Mouse (Mus musculus) cerebellum, adult 11 months (tissue): ENCODE results near the gene Etv4.

Experiments
- DNase-seq: peaks from one replicate; pipeline ENCODE4 v3.0.0; 2022

The Etv4 gene

GRCm38 (mm10) chr11:101785143-101785851 is at the start of gene Etv4:
Gene Etv4 (minus strand): TSS chr11:101785371.
- peak; percentile 78 for DNase-seq

GRCm38 (mm10) chr11:101832001-101832400 is 46.8 kb upstream of the Etv4 start:
- DNase-seq, result no peak

DNA sequence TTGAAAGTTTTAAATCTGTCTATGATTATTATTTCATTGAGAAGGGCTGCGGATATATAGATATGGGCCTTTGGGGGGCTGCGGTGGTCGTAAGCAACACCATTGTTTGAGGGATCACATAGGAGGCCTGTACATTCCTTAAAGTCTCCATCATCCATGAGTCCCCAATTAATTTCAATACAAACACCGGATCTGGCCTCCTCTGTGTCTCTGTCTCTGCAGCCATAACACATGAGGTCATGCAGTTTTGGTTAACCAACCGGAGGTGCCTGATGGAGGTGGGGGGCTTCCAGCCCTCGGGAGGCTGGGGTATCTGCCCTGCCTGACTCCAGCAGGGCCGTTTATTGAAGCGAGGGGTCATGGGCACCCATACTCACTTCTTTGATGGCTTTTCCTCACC is 45.4 kb upstream of the Etv4 start:
- no peak for DNase-seq

- DNase-seq, result no peak
Measured at GRCm38 (mm10) chr11:101830112-101830511, 44.9 kb upstream of the Etv4 start.

GRCm38 (mm10) chr11:101828718-101829117 is 43.5 kb upstream of the Etv4 start:
- DNase-seq, result no peak

- DNase-seq, result no peak
Measured at GRCm38 (mm10) chr11:101823210-101823609, 38.0 kb upstream of the Etv4 start.

DNA sequence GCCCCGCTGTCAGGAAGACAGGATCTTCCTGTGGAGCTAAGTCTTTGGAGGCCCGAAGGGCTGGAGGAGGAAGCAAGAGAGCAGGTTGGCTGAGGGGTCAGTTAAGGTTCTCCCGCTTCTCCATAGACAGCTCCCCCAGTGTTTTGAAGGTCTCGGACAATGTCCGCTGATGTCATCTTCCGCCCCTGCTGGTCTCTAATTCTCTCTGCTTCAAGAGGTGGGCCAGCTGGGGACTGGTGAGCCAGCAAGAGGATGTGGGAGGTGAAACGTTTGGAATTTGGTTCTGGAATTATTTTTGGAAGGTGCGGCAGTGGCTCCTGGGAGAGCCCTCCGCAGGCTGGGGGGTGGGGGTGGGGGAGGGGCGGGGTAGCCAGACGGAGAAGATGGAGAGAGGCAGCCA is 35.7 kb upstream of the Etv4 start:
- no peak for DNase-seq

DNA sequence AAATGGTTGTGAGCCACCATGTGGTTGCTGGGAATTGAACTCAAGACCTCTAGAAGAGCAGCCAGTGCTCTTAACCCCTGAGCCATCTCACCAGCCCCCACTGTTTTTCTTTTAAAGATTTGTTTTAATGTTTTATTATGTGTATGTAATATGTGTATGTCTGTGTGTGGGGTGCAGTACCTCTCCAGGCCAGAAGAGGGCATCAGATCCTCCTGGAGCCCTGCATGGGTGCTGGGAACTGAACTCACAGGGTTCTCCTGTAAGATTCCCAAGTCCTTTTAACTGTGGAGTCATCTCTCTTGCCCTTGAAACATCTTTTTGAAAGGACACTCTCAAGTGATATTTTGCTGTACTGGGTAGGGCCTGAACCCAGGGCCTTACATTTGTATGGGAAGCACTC is 34.7 kb upstream of the Etv4 start:
- DNase-seq, result no peak

GRCm38 (mm10) chr11:101815103-101816085 is 30.2 kb upstream of the Etv4 start:
- no peak for DNase-seq

GRCm38 (mm10) chr11:101814375-101815102 is 29.4 kb upstream of the Etv4 start:
- peak; percentile 79 for DNase-seq

DNA sequence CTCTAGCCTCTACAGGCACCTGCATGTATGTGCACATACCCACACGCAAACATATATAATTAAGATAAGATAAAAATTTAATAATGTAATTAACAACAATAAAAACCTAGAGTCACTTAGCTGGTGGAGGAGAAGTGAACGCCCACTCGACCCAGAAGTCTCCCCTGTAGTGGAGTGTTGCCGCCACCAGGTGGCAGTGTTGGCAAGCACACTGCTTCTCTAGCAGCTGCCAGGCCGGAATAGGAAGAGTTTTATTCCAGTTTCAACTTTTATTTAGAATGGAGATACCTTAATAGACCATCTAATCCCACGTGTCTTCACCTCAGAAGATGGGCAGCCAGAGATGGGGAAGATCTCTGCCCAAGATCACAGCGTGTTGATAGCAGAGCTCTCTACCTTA is 28.1 kb upstream of the Etv4 start:
- peak; percentile 74 for DNase-seq

DNA sequence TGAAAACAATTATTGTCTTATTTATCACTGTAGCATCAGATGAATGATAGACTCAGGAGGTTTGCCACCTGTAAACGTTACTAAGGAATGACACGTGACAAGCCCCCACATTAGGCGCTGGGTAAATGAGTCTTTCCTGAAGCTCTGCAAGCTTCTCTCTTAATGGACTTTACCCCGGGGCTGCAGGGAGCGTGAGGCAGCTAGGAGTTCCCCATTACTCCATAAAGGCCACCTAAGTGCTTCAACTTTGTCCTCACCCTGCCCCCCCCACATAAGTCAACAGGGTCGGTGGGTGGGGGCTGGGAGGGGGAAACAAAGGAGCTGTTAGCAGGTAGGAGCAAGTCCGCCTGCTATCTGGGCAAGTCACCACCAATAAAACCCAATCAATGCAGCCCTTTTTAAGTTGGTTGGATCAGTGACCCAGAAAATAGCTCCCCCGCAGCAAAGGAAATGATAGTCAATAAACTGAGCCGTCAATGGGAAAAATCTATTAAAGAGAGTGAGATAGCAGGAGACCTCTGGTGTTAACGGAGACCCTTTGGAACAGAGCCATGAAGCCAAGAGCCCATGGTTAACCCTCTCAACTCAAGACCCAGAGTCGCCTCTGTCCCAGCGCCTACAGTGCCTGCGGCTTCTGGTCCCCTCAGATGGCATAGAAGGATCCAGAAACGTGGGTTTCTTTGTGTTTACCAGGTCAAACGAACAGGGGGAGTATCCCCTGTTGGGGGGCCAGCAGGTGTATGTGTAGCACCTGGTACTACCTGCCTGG is 24.1 kb upstream of the Etv4 start:
- DNase-seq, result no peak

GRCm38 (mm10) chr11:101807266-101807665 is 22.1 kb upstream of the Etv4 start:
- DNase-seq, result no peak

DNA sequence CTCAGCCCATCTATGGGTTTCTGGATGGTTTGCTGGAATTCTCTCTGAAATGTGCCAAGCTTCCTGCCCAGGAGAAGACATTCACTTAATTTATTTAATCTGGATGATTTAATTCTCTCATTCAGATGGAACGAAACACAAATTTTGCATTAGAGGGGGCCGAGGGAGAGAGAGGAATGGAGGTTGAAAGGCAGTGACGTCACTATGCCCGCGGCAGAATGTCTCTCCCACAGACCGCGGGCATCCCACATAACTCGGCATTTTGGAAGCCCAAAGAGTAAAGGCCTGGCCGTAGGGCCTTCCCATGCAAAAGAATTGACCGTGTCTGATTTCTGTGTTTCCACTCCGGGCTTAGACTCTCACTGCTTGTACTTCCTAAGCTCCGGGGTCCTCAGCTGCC is 21.6 kb upstream of the Etv4 start:
- DNase-seq, result no peak

- no peak for DNase-seq
Measured at GRCm38 (mm10) chr11:101805113-101805704, 20.0 kb upstream of the Etv4 start.

DNA sequence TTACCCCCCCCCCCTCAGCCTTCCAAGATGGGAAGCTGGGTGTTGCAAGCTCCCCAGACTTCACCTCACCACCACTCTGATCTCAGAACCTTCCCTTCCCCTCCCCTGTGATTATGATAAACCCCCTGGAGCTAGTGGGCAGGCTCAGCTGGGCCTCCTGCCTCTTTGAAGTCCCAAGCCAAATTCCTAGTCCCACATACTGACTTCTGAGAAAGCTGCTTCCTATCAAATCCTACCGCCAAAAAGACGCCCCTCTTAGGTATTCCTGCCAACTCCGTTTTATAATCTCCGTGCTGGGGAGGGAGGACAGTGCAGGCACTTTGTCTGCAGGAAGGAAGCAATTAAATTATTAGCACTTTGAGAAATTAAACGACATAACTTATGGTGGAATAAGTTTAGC is 16.2 kb upstream of the Etv4 start:
- DNase-seq, result no peak

DNA sequence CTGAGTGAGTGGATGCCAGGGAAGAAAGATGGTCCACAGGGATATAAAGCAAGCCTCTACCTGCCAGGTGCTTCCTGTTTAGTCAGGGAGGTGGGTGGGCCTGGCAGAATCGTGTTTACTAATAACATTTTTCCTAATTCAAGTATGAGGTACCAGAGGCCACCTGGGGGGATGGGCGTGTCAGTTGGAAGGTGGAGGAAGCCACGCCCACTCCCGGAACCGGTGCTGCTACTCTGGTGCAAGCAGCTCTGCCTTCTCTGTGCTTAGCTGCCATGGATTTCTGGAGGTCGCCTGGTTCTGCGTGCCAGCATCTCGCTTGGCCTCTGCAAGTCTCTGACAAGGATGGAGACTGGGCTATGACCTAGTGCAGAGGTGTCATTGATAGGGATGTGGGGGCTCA is 12.9 kb upstream of the Etv4 start:
- no peak for DNase-seq

- DNase-seq, result no peak
Measured at GRCm38 (mm10) chr11:101797355-101797754, 12.2 kb upstream of the Etv4 start.

DNA sequence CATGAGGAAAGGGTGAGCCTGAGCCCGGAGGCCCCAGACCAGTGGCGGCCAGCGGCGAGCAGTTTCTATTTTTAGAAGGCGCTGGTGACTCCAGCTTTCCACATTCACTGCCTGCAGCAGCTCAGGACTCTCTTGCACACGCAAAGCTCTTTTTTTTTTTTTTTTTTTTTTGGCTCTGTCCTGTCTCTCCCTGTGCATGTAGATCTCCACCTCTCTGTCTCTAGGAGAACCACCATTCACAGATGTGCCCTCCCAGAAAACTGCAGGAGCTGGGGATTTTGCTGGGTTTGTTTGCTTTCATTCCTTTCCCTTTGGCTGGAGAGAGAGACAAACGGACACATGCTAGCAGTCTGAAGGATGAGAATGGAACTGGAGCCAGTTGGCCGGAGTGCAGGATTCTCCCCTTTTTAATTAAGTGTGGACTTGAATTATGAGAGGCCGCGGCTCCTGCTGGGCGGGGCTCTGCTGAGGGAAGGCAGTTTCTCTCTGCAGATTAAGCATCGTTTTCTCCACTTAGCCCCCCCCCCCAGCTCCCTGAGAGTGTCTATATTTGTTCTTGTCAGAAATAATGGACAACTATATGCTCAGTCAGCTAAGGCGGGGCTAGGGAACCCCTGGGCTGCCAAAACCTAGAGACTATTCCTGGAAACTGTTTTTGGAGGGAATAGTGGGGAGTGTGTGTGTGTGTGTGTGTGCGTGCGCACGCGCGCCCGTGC is 5.8 kb upstream of the Etv4 start:
- no peak for DNase-seq

DNA sequence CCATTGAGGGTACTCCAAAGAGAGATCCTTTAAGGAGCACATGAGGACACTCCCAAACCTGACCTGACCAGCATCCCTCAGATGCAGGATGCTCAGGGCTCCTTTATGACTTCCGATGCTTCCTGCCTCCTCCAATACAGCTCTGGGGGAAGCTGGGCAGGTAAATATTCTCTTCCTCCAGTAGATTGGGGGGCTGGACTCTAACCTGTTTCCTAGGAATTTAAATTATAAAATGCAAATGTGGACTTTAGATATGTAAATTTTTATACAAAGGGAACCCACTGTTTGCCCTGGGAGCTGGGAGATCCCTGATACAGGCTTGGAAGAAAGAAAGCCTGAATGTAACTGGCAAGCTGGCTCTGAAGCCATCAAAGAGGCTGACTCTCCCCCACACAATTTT is 2.3 kb upstream of the Etv4 start:
- DNase-seq, result no peak

DNA sequence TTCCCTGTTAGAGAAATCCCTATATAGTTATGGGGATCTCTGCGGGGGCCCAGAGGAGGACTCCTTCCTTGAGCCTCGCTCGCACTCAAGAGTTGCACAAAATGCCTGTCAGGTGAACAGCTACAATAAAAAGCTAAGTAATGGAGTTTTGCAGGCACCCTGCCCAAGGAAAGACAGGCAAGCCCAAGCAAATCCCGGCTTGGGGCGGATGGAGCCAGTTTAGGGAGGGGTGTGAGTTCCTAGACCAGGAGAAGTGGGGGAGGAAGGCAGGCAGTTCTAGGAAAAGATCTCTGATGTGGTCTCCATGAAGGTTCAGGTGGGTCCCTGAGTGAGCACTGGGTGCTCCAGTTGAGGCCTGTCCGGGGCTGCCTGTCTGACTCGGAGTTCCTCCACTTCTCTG is 1.5 kb upstream of the Etv4 start:
- no peak for DNase-seq

DNA sequence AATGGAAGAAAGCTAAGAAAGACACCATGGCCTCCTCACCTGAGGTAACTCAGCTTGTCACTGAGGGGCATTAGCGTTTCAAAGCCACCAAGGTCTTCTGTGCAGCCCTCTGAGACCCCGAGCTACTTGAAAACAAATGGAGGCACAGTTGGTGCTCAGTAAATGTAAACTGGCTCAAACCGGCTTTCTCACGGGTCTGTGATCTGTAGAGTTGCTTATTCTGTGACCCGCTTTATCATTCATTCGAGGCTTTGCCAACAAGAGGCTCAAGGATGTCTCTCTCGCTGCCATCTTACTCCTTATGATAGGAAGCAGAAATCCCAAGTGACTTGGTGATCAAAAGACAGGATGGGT is 658 bp upstream of the Etv4 start:
- DNase-seq, result no peak
